Mouse (Mus musculus): ENCODE results near the gene Kcnab2. TPM values are rescaled to one million over a fixed set of nuclear protein-coding genes. Genes with fewer than 3 reads are reported as not detected.

The Kcnab2 gene
- total RNA-seq, 2 experiments from 2014 or later: 423 to 447 TPM

Other genes with a start within 250 kb of the Kcnab2 start
- gene Gpr153, start 203.6 kb downstream of the Kcnab2 start, total RNA-seq (2021): 10 to 100 TPM in 1 of 2 experiments, 1 to 10 TPM in 1; 8.9 to 14.4 TPM
- not detected for gene Hes3, start 186.2 kb downstream of the Kcnab2 start, total RNA-seq (2021)
- gene Icmt, start 180.6 kb downstream of the Kcnab2 start, total RNA-seq (2021): 10 to 100 TPM; 33.8 to 34.6 TPM
- gene Rnf207, start 158.9 kb downstream of the Kcnab2 start, total RNA-seq (2021): 1 to 10 TPM; 2.6 to 6.0 TPM
- gene Rpl22, start 152.1 kb downstream of the Kcnab2 start, total RNA-seq (2021): 100 to 1,000 TPM; 227 to 233 TPM
- gene Chd5, start 139.2 kb downstream of the Kcnab2 start, total RNA-seq (2021): 100 to 1,000 TPM; 140 to 154 TPM
- gene Nphp4, start 1.2 kb downstream of the Kcnab2 start, total RNA-seq (2021): 10 to 100 TPM; 24.0 to 25.1 TPM

All from layer of hippocampus, postnatal 14 days (tissue).